Comparison of ENCODE assay signal across 9 mouse cellular contexts in the genomic region with DNA sequence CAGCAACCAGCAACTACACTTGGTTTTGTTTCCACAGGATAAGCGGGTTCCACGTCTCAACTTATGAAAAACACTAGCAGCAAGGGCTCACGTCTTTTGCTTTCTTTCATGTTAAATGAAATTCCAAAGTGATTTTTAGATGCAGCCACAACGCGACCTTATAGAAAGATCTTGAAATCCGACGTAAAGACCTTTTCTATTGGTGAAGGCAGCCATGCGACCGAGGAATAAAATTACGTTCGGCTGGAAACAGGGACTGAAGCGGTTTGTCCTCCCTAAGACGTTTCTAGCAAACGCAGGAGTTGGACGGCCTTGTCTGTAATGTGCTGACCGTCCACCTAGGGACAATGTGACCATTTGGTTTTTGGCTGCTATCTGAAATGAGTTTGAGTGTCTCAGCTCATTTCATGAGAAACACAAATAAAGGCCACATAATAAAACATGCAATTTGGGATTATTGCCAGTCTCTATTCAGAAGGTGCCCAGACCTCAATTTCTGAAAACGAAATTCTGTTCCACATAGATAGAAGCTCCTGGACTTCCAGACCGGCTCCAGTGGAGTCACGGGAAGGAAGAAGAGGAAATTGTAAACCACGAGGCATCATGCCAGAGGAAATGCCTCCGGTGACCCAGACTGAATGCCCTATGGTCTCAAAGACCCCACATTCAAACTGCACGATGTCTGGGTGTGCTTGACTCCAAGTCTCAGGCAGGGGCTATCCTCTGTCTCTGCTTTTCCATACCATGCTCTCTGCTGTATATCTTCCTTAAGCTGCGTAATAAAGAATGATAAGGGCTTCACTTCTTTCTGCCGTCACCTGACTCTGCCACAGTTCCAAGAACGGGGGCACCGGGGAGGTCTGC. TPM values are rescaled to one million over a fixed set of nuclear protein-coding genes. Genes with fewer than 3 reads are reported as not detected.
A peak's percentile ranks its signal among the peaks of the same experiment; 100 is the strongest.
DNase-seq lines count a peak whose midpoint lies in the region; ATAC-seq lines count a peak whose summit lies in the region.
"Had no signal": no experiment of that assay in that cellular context is flagged by ENCODE, and none has a peak within 500 bp of the region (broad histone marks: within the 10 kb centered on the region; RNA-seq: fewer than 3 reads in every experiment).

No protein-coding gene starts in this region.

- peaks cover 10% of the 10 kb centered on the region; the same call in 1 of the 2 replicates for H3K4me1 ChIP-seq in heart, embryonic 16.5 days (ENCODE audit: control insufficient read depth, insufficient read depth, low read length)

- H3K36me3 ChIP-seq in heart, embryonic 16.5 days (ENCODE audit: control insufficient read depth, insufficient read depth), result no peaks in the 10 kb centered on the region

- H3K27me3 ChIP-seq in heart, embryonic 16.5 days (ENCODE audit: control insufficient read depth, insufficient read depth, low read length), result no peaks in the 10 kb centered on the region

- peak overlapping the region; percentile 16; the same call in 1 of the 2 replicates for H3K27ac ChIP-seq in heart, embryonic 16.5 days (ENCODE audit: low read length)
- H3K27ac ChIP-seq: liver, embryonic 14.5 days had no signal

- ATAC-seq in heart, embryonic 16.5 days (replicated peaks; ENCODE audit: extremely low read depth, insufficient read depth, low FRiP score), result no peak
- no peak for ATAC-seq in frontal cortex, adult (ENCODE audit: low TSS enrichment)

- 48% methylated on average over 26 of the region's 26 CpGs for WGBS in heart, embryonic 16.5 days

- peak overlapping the region; percentile 20 for H3K4me3 ChIP-seq in heart, embryonic 16.5 days (ENCODE audit: low read length)

- H3K9me3 ChIP-seq in heart, embryonic 16.5 days (replicated peaks; ENCODE audit: control insufficient read depth, low read length), result no peaks in the 10 kb centered on the region

- peak overlapping the region; percentile 61 for H3K4me2 ChIP-seq in heart, embryonic 16.5 days (ENCODE audit: low read depth, low read length)

- peak; percentile 37 for DNase-seq in adrenal gland, postnatal 14 days
- no peak for DNase-seq in adrenal gland, postnatal 25 days
- DNase-seq in cerebellum, adult 8-10 months, result peak; percentile 44
- DNase-seq in kidney, postnatal 36 days, result peak; percentile 31 to 50
- peak; percentile 43 for DNase-seq in retina, postnatal 1 day
- DNase-seq in thymus, postnatal 36 days, result no peak

- H3K9ac ChIP-seq in heart, embryonic 16.5 days (ENCODE audit: low read length), result peak overlapping the region; percentile 38
- H3K9ac ChIP-seq: liver, embryonic 14.5 days had no signal

RNA-seq across cellular contexts. Expression of a gene that starts 33.3 kb away (rescaled TPM):
- 0.19 and 0.22 TPM in 2 replicates for total RNA-seq in adrenal gland, postnatal 14 days (2021)
- total RNA-seq in adrenal gland, postnatal 25 days (2021), result 0.30 TPM in 1 of 2 replicates, not detected in the other
- not detected in 2 replicates for polyA plus RNA-seq in heart, embryonic 16.5 days (2015; fragmentation: Nextera tagmentation; extraction: Ambion mirVana)
- polyA plus RNA-seq: liver, embryonic 14.5 days had no signal

Comparison
In these comparisons a context has a peak if more than half of its experiments do, and no peak if none do; other contexts are left out.
1. DNase-seq: peak in adrenal gland, postnatal 14 days (single experiment), cerebellum, adult 8-10 months (single experiment), kidney, postnatal 36 days (2 of 2) and retina, postnatal 1 day (single experiment); none in adrenal gland, postnatal 25 days (single experiment) and thymus, postnatal 36 days (0 of 2).